Mouse (Mus musculus): ENCODE data around the gene Rims3.

DNA sequence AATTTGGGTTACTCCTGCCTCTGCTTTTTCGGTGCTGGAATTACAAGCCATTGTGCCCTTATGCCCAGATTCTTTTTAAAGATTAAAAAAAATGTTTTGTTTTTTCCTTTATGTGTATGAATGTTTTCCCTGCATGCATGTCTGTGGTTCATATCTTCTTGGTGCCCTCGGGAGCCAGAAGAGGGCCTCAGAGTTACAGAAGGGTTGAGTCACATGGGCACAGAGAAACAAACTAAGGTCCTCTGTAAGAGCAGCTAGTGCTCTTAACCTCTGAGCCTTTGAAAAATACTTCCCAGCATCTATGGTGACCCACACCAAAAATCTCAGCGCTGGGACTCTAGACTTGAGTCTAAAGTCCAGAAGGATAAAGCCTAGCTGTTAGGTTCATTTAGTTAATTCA lies 70.8 kb downstream of the Rims3 start:
- peak; percentile 64 for TF ChIP-seq CTCF (IDR thresholded peaks at IDR 0.05)
- no peak; the same call in 1 of the 2 replicates for TF ChIP-seq EP300 (IDR thresholded peaks at IDR 0.05)

Data from lung, postnatal 0 days (tissue).